Mouse (Mus musculus): ENCODE measurements at regions not wholly inside any gene's neighbourhood (a gene's known extent, or its start where the extent isn't known, plus 50 kb on each side); places are given as distances from the start of the nearest gene placed in this dataset.
"Not testable (repeated sequence)": the region's sequence is repeated elsewhere in the genome, so short reads cannot be mapped to it uniquely, and the experiment has no call there.

DNA sequence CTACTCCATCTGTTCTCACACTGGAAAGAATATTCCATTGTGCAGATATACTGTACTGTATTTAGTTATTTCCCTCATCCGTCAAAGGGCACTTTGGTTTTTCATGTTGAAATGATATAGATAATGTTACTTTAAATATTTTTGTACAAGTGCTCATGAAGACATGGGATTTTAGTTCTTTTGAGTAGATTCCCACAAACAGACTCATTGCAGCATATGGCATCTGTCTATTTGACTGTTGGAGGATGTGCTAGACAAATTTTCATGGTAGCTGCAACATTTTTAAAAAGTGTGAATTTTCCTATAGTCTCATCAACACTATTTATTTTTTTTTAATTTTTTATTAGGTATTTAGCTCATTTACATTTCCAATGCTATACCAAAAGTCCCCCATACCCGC, 502.5 kb downstream of the Hdgfl1 start:
- DNase-seq (ENCODE audit: low spot score in 2 of 2): no peak

GRCm38 (mm10) chr13:26235941-26236340, 534.0 kb downstream of the Hdgfl1 start:
- DNase-seq (ENCODE audit: low spot score in 2 of 2): no peak

DNA sequence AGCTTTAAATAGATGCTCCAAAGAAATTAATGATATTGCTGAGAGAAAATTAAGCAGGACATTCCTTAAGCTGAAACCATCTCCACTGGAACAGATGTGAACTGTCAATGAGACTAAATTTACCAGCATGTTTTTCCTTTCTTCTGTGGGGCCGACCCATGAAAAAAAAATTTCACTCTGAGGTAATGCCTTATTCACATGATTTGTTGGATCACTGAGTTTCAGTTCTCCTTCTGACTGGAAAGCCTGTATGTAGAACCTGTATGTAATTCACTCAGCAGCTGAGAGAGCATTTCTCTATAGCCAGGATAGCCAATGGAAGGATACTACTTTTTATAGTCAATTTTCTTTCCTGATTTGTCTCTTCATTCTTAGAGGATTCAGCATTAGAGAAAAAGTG, 535.3 kb downstream of the Hdgfl1 start:
- no peak for DNase-seq (ENCODE audit: low spot score in 2 of 2)

DNA sequence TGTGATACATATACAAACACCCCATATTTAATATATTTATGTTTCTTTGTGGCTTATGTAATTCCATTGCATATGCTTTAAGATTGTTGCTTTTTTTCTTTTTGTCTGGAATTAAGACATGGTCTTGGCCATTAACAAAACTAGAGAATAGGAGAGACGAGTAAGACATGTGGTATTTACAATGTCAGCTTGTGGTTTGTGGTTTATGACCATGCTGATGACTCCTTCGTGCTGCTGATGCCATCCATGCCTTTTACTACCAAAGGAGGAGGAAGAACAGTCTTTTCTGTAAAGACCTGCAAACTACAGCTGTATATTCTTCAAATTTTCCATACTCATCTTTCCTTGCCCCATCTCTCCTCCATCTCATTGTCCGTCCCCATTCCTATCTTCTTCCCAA, 552.7 kb downstream of the Hdgfl1 start:
- DNase-seq (ENCODE audit: low spot score in 2 of 2): no peak

GRCm38 (mm10) chr13:26216579-26216978, 553.4 kb downstream of the Hdgfl1 start:
- DNase-seq (ENCODE audit: low spot score in 2 of 2): no peak

GRCm38 (mm10) chr13:26205532-26206105, 564.3 kb downstream of the Hdgfl1 start:
- no peak for DNase-seq (ENCODE audit: low spot score in 2 of 2)

DNA sequence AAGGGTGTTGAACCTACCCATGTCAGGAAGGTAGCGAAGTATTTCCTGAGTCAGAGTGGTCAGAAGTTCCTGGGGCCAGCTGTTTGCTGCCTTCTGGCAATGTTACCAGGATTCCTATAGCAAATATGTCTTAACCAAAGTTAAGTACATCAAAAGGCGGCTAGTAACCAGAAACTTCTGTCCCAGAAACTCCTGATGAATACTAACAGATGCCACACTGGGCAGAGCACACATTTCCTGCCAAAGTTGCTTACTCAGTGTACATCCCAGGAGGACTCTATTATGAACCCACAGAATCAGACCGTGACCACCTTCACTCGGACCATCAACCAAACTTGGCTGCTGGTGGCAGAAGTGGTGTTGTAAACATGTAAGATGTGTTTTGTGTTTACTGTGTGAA, 575.3 kb downstream of the Hdgfl1 start:
- DNase-seq (ENCODE audit: low spot score in 2 of 2): no peak

GRCm38 (mm10) chr13:26183879-26184278, 586.1 kb downstream of the Hdgfl1 start:
- DNase-seq (ENCODE audit: low spot score in 2 of 2): no peak

GRCm38 (mm10) chr13:26171891-26172482, 598.0 kb downstream of the Hdgfl1 start:
- no peak for DNase-seq (ENCODE audit: low spot score in 2 of 2)

DNA sequence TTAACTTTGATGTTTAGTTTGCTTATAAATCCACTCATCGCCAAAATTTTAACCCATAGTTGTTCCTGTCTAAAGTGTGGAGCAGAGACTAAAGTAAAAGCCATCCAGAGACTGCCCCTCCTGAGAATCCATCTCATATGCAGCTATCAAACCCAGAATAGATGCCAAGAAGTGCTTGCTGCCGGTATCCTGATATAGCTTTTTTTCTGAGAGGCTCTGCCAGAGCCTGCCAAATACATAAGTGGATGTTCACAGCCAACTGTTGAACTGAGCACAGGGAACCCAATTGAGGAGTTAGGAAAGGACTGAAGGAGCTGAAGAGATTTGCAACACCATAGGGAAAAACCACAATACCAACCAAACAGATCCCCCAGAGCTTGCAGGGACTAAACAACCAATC, 600.3 kb downstream of the Hdgfl1 start:
- peak in 1 of 2 experiments; percentile 25 for DNase-seq (ENCODE audit: low spot score in 2 of 2)

GRCm38 (mm10) chr13:26158703-26159102, 611.3 kb downstream of the Hdgfl1 start:
- no peak for DNase-seq (ENCODE audit: low spot score in 2 of 2)

- DNase-seq (ENCODE audit: low spot score in 2 of 2): peak; percentile 33 to 74
These were observed 615.1 kb downstream of the Hdgfl1 start for GRCm38 (mm10) chr13:26154701-26155471.

DNA sequence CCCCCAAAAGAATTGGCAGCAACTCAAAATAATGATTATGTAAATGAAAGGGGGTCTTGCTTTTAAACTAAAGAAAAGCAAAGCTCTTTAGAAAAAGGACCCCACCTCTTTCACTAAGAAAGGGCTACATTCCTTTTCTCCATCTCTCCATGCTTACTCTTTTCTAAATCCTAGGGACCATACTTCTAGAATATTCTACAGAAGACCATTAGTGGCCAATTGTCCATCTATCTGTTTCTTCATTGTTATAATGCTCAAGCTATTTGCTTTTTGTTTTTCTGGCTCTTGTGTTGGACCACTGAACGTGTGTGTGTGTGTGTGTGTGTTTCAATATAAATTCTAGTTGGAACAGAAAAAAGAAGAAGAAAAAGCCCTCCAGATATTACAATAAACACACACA, 615.7 kb downstream of the Hdgfl1 start:
- DNase-seq (ENCODE audit: low spot score in 2 of 2): no peak

GRCm38 (mm10) chr13:26153093-26153492, 616.9 kb downstream of the Hdgfl1 start:
- no peak for DNase-seq (ENCODE audit: low spot score in 2 of 2)

- DNase-seq (ENCODE audit: low spot score in 2 of 2): peak in 1 of 2 experiments; percentile 22
These were observed 619.5 kb downstream of the Hdgfl1 start for GRCm38 (mm10) chr13:26150426-26150825.

DNA sequence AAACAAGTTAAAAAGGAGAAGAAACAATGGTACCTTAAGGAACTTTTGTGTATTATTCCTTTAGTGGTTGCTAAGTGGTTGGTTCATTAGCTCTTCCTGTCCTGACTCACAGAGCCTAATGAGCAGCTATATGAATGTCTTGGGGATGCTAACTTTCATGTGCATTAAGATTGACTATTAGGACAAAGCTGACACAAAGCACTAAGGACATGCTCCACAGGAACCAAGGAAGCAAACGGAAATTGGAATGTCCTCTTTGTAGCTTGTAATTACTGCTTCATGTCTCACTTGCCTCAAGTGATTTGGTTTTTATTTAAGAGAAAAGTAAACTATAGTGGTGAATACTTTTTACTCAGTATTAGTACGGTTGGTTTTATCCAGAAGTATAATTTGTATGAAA, 627.2 kb downstream of the Hdgfl1 start:
- DNase-seq (ENCODE audit: low spot score in 2 of 2): no peak

- no peak for DNase-seq (ENCODE audit: low spot score in 2 of 2)
These were observed 650.6 kb downstream of the Hdgfl1 start for GRCm38 (mm10) chr13:26119363-26119762.

- DNase-seq (ENCODE audit: low spot score in 2 of 2): no peak
These were observed 655.8 kb downstream of the Hdgfl1 start for GRCm38 (mm10) chr13:26114136-26114535.

DNA sequence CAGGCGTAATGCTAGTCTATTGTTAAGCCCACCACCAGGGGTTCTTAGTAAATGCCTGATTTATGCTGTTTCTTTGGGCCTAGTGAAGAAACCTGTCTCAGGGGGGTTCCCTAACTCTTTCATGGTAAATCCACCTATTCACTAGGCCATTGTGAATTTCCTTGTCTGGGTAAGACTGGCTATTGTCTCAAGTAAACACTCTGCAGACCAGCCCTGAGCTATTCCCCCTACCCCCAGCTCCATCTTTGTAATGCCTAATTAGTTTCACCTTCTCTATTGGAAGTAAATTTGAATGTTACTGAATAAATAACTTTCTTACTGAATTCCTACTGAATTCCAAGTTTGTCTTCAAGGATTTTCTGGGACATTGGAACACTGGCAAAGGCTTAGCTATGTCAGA, 656.2 kb downstream of the Hdgfl1 start:
- not testable (repeated sequence) for DNase-seq (ENCODE audit: low spot score in 2 of 2)

DNA sequence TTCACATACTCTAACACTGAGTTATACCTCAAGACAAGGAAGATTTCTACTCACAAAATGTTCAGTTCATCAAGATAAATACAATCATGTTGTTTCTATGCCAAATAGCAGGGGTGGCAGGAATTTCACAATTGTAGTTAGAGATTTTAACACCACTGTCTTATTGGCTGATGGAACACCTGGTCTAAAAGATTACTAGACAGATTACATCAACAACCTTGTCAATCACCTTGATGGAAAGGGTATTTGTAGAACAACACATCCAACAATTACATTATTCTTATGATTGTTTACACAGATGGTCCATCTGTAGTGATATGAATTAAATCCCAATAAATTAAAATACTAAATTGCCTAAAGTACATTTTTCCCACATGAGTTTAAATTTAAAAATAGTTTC, 657.4 kb downstream of the Hdgfl1 start:
- no peak for DNase-seq (ENCODE audit: low spot score in 2 of 2)

GRCm38 (mm10) chr13:26109013-26109412, 661.0 kb downstream of the Hdgfl1 start:
- no peak for DNase-seq (ENCODE audit: low spot score in 2 of 2)

- DNase-seq (ENCODE audit: low spot score in 2 of 2): no peak
These were observed 681.2 kb downstream of the Hdgfl1 start for GRCm38 (mm10) chr13:26088727-26089126.

GRCm38 (mm10) chr13:26080814-26081213, 689.2 kb downstream of the Hdgfl1 start:
- DNase-seq (ENCODE audit: low spot score in 2 of 2): no peak
